Mouse (Mus musculus) cerebellum, postnatal 36 days (tissue): Measurements from ENCODE around the gene Ltb4r2.
A peak's percentile ranks its signal among the peaks of the same experiment; 100 is the strongest.

ENCODE experiments used
- DNase-seq, 2 experiments: peaks; one replicate each; pipeline ENCODE4 v3.0.0; 2021 to 2022; ENCODE audit warnings: mixed read lengths in 2 of 2

The Ltb4r2 gene

DNA sequence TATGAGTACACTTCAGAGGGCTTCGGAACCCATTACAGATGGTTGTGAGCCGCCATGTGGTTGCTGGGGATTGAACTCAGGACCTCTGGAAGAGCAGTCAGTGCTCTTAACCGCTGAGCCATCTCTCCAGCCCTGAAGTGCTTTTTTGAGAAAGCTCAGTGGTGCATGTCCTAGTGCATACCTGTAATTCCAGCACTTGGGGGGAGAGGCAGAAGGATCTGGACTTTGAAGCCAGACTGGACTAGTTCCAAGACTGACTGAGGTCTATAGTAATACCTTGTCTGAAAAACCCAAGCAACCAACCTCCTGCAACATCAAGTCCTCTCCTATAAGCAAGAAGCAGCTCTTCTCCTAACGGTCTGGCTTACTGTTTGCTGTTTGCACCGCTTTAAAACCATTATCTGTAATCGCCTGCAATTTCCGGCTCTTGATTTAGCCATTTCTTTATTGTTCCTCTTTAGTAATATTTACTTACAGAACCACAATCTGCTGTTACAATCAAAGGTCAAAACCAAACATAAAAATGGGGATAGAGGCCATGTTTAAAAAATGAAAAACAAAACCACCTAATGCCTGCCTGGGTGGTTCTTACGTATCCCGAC lies 24.0 kb upstream of the Ltb4r2 start:
- DNase-seq, result no peak

DNA sequence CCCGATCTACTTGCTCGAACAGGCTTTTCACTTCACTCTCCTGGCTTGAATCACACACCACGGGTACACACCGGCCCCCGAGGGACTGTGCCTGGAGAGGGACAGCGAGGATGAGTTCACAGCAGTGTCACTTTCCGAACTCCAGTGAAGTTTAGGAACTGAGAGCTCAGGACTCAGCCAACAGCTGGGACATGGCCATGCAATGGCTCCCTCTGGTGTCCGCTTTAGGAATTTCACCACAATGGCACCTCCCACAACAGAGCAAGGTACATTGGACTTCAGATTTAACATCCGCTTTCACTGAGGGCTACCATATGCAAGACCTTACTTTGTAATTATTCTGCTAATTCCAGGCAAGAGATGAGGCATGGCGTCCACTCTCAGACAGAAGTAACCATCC lies 17.5 kb upstream of the Ltb4r2 start:
- DNase-seq, result peak; percentile 84 to 85

DNA sequence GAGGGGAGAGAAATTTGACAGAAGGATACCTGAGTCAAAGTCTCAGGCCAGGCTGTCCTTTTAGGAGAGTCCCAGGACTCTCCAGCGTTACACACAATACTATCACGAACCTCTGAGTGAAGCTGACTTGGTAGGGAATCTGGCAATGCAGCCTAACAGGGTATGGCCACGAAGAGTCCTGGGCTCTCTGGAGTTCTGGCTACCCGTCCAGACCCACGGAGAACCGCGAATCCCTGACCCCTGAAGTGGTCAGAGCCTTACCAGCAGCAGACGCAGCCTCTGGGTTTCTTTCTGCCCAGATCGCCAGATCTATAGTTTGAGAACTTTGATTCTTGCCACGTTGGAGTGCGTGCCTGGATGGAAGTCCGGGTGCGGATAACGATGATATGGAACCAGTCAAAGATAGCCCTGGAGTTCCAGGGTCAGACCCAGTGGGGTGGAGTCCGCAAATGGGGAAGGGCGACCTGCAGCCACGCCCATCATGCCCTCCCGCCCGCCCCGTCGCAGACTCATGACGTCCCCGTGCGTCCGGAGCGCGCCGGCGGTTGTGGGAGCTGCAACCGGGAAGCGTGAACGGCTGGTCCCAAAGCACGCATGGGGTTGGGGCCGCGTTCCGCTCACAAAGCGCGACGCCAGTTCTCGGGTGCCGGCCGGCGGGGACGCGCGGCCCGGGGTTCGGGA lies 15.9 kb upstream of the Ltb4r2 start, which contains the start of the genes Dhrs1 and Nop9:
Gene Dhrs1 (minus strand): TSS at position 511 of the 681 bp plus-strand sequence.
Gene Nop9 (plus strand): TSS at position 514 of the 681 bp plus-strand sequence.
- peak; percentile 82 to 87 for DNase-seq

DNA sequence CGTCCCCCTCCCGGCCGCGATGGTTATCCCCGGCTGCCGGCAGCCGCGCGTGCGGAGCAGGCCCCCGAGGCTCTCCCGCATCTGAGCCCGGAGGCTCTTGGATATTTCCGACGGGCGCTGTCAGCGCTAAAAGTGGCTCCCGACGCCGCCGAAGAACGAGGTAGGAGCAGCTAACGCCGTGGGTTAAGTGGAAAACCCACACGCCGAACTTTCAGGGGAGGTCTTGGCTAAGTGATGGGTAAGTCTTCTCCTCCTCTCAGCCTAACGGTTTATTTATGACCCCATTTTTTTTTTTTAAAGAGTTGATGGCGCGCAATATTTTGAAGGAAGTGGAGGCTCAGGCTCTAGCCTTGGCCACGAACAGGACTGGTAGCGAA lies 15.4 kb upstream of the Ltb4r2 start:
- no peak for DNase-seq

DNA sequence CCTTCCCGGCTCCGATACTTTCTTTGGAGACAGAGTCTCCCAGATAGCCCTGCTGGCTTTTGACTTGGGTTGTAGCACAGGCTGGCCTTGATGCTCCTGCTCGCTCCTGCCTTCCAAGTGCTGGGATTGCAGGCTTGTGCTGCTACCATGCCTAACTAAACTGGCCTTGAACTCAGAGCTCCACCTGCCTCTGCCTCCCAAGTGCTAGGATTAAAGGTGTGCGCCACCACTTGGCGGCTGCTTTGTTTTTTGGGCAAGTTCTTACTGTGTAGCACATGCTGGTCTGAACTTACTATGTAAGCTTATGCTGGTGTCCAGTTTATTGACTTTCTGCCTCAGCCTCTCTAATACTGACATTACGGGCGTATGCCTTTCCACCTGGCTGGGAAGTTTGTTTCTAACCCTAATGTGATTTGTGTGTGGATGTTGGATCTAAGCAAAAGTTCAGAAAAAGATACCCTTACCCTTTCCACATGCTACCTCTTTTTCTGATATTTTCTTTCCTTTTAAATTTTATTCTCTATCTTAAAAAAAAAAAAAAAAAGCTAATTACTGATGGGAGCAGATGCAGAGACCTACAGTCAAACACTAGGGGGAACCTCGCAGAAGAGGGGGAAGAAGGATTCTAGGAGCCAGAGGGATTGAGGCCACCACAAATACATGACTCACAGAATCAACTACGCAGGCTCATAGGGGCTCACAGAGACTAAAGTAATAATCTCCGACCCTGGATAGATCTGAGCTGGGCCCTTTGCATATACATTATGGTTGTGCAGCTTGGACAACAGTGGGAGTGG lies 14.0 kb upstream of the Ltb4r2 start:
- no peak for DNase-seq

DNA sequence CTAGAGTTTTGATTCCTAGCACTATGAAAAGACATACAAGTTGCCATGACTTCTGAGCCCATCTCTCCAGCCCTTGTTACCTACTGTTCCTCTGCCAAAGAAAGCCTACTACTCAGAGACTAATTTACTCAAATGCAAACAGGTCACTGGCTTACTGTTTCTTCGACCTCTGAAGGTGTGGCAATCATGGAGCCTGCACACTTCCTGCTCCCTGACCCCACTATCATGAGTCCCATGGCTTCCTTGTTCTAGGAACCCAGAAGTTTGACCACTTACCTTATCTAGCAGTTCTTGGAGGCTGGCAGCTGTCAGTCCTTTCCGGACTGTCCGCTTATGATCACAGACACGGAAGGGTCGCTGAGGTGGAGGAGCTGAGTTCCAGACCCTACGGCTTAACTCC lies 3.7 kb upstream of the Ltb4r2 start:
- DNase-seq, result no peak

DNA sequence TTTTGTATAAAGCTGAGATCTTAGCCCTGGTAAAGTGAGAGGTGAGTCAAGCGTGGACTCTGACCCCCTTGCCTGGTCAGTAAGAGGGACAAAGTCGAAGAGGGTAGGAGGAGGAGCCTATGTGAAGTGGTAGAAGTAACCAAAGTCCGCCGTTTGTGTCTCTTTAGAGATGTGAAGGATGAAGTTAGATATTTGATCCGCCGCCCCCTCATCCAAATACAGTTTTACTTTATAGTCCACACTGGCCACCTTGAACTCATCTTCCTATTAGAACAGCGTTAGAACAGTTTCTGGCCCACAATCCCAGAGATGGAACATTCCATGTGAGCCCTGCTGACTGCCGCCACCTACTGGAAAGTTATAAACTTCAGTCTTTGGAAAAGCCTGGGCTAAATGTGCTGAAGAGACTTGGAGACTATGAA lies 2.9 kb upstream of the Ltb4r2 start, which contains the start of gene Cideb:
Gene Cideb (minus strand): TSS at position 96 of the 422 bp plus-strand sequence.
- no peak for DNase-seq

DNA sequence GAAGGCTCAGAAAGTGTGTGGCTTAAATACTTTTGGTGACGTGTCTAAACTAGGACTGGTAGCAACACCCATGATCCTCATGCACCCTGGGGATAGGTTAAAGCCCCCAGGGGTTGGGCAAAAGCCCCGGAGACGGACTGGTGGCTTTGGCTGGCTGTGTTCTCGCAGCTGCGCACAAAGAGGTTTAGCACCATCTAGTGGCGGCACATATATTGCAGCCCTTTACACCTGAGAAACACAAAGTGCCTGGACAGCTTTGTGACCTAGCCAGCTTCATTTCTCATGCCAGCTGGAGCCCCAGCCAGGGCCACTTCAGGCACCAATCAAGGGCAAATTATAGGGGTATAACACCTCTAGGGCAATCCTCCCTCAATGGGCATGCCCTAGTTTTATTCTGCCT lies 1.1 kb upstream of the Ltb4r2 start:
- DNase-seq, result peak; percentile 85 to 91

DNA sequence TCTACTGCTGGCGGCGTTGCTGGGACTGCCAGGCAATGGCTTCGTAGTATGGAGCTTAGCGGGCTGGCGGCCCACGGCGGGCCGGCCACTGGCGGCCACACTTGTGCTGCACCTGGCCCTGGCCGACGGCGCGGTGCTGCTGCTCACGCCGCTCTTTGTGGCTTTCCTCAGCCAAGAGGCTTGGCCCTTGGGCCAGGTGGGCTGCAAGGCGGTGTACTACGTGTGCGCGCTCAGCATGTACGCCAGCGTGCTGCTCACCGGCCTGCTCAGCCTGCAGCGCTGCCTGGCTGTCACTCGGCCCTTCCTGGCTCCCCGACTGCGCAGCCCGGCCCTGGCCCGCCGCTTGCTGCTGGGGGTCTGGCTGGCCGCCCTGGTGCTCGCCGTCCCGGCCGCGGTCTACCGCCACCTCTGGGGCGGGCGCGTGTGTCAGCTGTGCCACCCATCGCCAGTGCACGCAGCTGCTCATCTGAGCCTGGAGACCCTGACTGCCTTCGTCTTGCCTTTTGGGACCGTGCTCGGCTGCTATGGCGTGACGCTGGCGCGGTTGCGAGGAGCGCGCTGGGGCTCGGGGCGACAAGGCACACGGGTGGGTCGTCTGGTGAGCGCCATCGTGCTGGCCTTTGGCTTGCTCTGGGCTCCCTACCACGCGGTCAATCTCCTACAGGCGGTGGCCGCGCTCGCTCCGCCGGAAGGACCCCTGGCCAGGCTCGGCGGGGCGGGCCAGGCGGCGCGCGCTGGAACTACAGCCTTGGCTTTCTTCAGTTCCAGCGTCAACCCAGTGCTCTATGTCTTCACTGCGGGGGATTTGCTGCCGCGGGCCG lies 983 bp downstream of the Ltb4r2 start:
- DNase-seq, result peak; percentile 30 to 42

DNA sequence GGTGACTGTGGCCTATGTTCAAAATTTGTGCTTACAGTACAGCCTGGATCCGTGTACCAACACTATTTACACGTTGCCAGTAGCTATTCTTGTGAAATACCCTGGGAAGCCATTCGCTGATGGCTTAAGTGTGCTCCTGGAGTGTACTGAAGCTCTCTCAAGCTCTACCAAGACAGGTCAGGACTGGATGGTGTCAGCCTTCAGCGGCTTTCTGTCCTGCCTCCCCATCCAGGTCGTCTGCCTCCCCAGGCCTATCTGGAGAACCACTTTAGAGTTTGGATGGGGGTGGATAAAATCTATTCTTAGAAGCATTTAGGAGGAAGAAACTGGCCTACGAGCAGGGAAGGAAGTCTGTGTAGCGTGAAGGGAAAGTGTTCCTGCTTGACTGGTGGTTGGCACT lies 1.9 kb downstream of the Ltb4r2 start:
- DNase-seq, result no peak

DNA sequence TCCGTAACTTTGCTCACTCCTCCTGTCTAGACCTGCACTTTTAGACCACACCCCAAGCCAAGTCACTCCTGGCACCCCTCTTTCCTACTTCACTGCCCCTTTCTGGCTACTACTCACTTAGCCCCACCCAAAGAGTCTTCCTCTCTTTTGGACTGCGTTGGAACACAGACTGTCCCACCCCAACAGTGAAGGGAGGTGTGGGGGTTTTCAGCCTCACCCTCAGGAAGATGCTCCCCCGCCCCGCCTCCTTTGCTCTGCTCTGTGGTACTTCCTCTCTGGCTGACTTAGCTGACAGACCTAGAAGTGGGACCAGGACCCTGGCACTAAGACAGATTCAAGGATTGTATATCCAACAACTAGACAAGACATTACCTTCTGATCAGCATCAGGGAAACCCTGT lies 4.5 kb downstream of the Ltb4r2 start, which contains the start of gene Ltb4r1:
Gene Ltb4r1 (plus strand): TSS at position 267 of the 400 bp plus-strand sequence.
- DNase-seq, result no peak

DNA sequence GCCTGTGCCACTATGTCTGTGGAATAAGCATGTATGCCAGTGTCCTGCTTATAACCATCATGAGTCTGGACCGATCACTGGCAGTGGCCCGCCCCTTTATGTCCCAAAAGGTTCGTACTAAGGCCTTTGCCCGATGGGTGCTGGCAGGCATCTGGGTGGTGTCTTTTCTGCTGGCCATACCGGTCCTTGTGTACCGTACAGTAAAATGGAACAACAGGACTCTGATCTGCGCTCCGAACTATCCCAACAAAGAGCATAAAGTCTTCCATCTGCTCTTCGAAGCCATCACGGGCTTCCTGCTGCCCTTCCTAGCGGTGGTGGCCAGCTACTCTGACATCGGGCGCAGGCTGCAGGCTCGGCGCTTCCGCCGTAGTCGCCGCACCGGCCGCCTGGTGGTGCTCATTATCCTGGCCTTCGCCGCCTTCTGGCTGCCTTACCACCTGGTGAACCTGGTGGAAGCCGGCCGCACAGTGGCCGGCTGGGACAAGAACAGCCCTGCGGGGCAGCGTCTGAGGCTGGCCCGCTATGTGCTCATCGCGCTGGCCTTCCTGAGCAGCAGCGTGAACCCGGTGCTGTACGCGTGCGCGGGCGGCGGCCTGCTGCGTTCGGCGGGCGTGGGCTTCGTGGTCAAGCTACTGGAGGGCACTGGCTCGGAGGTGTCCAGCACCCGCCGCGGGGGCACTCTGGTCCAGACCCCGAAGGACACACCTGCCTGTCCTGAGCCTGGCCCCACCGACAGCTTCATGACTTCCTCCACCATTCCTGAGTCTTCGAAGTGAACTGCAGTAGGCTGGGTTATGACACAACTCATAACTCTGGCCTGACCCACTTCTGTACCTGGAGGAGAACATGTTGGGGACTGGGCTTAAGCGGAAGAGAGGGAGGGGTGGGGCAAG lies 6.5 kb downstream of the Ltb4r2 start:
- DNase-seq, result peak; percentile 73 to 80

DNA sequence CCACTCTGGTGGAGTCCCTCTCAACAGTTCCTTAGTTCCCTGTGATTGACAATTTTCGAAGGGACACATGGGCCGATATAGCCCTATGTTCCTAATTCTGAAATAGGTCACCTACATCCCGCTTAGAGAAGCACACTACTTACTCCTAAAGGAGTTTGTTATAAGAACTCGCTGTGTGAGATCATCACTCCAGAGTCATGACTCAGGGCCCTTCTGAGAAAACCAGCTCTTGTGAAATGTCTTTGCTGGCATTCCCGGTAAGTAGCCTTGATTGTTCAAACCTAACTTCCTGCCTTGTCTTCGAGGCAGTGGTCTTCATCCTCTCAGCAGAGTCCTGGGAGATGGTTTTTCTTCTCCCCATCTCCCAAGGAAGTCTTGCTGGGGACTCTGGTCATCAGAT lies 7.3 kb downstream of the Ltb4r2 start:
- no peak for DNase-seq

DNA sequence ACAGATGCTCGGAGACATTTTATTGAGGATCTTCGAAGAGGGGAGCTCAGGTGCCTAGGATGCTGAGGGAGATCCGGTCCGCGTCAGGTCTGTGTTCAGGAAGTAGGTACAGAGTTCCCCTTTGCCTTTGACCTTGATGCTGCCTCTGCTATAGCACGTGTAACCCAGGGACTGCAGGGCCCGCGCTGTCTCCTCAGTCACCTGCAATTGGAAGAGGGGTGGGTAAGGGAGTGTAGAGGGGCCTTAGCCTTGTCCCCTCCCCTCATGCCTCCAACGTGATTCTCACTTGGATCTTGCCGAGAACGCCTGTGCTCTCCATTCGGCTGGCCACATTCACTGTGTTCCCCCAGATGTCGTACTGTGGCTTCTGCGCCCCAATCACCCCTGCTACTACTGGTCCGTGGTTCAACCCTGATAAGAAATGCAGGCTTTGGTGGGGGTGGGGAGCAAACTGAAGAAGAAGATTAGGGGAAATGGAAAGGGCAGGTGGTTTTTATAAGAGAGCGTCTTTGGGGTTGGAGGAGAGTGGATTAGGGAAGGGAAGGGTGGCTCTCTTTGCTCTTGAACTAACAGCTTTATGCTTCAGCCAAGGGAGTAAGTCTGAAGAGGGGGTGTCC lies 8.0 kb downstream of the Ltb4r2 start:
- no peak for DNase-seq

DNA sequence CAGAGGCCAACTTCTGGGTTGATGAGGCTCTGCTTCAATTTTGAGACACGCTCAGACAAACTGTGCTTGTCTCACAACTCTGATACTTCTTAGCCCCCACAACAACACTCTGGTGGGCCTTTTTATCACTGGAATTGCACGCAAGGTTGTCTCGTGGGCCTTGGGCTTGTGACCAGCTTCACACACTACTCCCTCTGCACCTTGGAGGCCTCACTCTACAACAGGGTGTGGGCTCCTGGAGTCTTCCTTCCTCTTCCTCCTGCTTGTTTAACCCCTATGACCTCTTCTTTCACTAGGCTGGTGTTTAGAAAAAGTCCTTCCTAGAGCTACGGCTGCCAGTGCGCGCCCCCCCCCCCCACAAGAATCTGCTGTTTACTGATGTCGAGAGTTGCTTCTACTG lies 15.5 kb downstream of the Ltb4r2 start:
- DNase-seq, result no peak

DNA sequence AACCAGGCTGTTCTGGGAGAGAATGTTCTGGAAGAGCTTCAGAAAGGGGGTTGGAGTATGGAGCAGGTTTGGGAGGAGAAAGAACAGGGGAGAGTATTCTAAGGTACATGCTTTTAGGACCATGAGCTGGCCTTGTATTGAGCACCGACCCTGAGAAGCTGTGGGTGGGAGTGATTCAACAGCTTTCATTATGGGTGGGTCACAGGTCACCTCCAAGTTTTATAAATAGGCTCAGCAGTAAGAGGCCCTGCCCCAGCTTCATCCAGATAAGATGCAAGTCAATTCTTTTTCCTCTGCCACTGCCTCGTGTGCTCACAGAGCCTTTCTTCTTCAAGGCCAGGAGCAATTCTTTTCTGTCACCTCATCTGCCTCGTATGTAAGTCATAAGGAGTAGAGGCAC lies 15.9 kb downstream of the Ltb4r2 start:
- no peak for DNase-seq

DNA sequence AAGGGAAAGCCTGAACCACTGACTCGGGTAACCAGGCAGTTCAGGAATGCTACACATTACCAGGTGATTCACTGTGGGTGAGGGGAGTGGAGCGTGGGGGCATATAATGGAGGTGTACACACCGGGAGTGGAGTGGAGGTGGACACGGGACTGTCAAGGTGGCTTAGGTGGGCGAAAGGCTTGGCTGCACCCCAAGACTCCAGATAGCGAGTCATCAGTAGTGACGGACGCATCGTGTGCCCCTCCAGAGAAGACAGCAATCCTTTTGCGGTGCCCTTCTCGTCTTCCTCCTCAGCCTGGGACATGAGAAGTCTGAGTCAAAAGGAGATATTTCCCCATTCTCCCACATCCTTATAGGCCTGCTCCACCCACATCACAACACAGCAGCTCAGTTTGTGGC lies 16.6 kb downstream of the Ltb4r2 start:
- DNase-seq, result no peak

DNA sequence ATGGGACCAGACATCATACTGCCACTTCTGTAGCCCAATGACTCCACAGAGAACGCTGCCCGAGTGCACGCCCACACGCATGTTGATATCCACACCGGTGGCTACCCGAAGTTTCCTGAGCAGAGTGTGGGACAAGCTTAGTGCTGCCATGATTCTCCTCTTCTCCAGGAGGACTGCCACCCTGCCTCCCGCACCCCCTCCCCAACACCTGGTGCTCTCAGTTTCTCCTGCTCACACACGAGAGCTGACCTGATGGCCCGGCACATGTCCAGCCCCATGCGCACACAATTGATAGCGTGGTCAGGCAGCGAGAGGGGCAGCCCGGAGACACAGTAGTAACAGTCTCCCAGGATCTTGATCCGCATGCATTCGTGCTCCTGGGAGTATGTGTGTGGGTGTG lies 17.5 kb downstream of the Ltb4r2 start:
- no peak for DNase-seq

DNA sequence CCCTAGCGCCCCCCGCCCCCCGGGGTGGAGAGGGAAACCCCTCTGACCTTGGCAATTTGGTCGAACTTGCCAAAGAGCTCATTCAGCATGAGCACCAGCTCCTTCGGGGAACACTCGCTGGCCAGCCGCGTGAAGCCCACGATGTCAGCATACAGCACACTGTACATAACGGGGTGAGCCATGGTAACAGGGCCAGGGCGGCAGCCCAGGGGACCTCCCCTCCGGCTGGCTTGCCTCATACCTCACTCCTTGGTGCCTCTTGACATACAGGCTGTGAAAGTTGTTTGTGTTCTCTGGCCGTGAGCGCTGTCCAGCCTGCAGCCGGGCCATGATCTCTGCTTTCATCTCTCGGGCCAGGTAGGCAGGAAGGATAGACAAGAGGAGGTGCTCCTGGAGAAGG lies 18.4 kb downstream of the Ltb4r2 start:
- no peak for DNase-seq

DNA sequence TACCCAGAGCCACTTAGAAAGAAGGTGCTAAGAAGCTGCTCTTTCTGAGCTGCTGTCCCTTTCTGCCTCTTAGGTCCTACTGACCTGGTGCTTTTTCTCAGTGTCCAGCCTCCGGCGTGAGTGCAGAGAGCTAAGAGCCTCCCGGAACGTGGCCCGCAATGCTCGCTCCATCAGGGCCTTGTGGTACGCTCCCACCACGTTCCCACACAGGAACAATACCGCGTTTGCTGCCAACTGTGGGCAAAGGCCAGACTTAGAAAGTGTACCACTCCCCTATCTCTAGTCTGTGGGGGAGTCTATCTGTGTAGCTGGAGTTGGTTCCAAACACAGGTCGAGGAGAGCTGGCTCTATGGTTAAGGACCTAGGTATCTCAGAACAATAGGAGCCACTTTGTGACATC lies 19.5 kb downstream of the Ltb4r2 start:
- DNase-seq, result no peak

DNA sequence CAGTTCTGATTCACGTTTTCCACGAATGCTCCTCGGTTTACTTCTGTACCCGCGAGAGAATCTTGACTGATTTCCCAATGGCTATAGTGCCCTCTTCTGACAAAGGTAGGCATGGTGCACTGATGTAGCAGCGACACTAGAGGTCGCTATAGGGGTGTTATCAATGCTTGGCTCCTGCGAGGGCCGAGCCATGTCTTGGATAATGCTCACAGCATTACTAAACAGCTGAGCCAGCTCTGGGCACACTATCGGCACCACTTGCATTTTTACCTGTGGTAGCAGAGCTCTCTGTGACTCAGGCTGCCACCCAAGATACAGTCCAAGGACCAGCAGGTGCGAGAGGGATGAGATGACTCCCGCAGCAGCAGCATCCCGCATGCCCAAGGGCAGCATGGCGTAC lies 20.1 kb downstream of the Ltb4r2 start:
- DNase-seq, result peak; percentile 52 to 59
